Mouse (Mus musculus) brain, embryonic 14.5 days (tissue): ENCODE measurements around the gene Gm28051.

Experiments used
- CTCF ChIP-seq: fragments of 200-500 bp; IDR thresholded peaks from 2 replicates; pipeline ENCODE4 v1.5.1; 2012; ENCODE audit warnings: inconsistent platforms, mild to moderate bottlenecking, moderate library complexity, borderline replicate concordance; ENCODE audit not compliant: insufficient read depth, insufficient read length; ENCODE audit errors: extremely low read depth
- POLR2A ChIP-seq: fragments of 200-500 bp; IDR thresholded peaks from 2 replicates; pipeline ENCODE4 v1.6.1; 2012; ENCODE audit warnings: mild to moderate bottlenecking, inconsistent platforms, borderline replicate concordance; ENCODE audit not compliant: poor library complexity, insufficient read depth, insufficient read length, severe bottlenecking; ENCODE audit errors: extremely low read depth

DNA sequence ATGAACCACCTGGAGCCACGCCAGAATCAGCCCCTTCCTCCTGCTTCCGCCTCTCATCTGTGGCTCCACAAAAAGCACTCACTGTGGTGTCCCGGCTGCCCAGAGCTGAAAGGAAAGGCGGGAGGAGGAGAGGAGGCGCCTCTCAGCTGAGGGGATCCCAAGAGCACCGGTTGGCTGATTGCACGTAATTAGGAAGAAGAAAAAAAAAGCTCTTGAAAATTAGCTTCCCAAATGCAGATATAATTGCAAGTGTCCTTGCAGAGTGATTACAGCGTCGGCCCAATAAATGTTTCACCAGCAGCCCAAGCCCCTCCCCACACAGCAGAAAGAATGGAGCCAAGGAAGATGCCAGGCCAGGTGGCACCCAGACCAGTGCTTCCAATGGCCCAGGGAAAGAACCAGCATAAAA lies 72.0 kb downstream of the Gm28051 start:
- TF ChIP-seq CTCF (no peak), POLR2A (no peak)
